9 mouse cellular contexts compared by ENCODE assay signal in the genomic region with DNA sequence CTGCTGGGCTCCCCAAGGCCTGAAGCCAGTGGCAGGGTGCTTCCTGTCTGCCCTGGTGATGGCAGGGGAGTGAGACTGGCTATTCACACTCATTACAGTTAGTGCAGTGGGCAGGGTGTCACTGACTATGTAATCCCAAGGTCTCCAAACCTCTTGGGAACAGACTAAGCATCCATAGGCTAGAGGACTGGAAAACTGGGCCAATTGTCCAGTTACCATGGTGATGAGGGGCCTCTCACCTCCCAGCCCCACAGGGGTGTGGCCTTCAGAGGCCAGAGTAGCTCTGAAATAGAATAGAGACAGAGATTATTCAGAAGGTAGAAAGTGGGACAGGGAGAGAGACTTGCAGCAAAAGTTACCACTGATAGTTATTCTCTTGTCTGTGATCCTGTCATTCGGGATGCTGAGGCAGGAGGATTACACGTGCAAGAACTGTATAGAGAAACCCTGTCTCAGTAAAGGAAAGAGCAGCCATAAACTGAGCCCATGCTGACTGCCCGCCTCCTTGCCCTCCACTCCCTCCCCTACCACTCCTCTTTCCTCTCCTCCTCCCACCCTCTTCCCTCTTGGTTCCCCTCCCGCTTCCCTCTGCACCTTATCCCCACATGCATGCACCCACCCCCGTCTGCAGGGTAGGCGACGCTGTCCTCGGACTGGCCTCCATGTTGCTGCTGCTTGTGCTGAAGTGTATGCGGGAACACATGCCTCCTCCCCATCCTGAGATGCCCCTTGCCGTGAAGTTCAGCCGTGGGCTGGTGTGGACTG. TPM values are rescaled to one million over a fixed set of nuclear protein-coding genes. Genes with fewer than 3 reads are reported as not detected.
A peak's percentile ranks its signal among the peaks of the same experiment; 100 is the strongest.
DNase-seq lines count a peak whose midpoint lies in the region; ATAC-seq and TF ChIP-seq lines count a peak whose summit lies in the region.
"Had no signal": no experiment of that assay in that cellular context is flagged by ENCODE, and none has a peak within 500 bp of the region (broad histone marks: within the 10 kb centered on the region; RNA-seq: fewer than 3 reads in every experiment).

No protein-coding gene starts in this region.

- WGBS in lung, embryonic 14.5 days = 29% methylated on average over 11 of the region's 11 CpGs
- 33% methylated on average over 11 of the region's 11 CpGs for WGBS in forebrain, embryonic 10.5 days
- WGBS in liver, embryonic 13.5 days (ENCODE audit: insufficient replicate concordance) = 28% methylated on average over 11 of the region's 11 CpGs

- DNase-seq in lung, embryonic 14.5 days = no peak
- no peak for DNase-seq in lung, postnatal 4 days
- peak; percentile 49 for DNase-seq in forebrain, embryonic 10.5 days (ENCODE audit: extremely low spot score, low spot score)
- DNase-seq in liver, embryonic 13.5 days = no peak
- DNase-seq in retina, postnatal 1 day = peak; percentile 85
- DNase-seq in adrenal gland, adult 2 months = no peak
- DNase-seq in layer of hippocampus, adult 11-12 months (ENCODE audit: low spot score) = no peak
- DNase-seq in kidney, postnatal 36 days = no peak

- peaks cover 22% of the 10 kb centered on the region; the same call in 1 of the 2 replicates for H3K36me3 ChIP-seq in lung, embryonic 14.5 days (ENCODE audit: insufficient read depth)
- H3K36me3 ChIP-seq in forebrain, embryonic 10.5 days (replicated peaks) = peaks cover 72% of the 10 kb centered on the region
- H3K36me3 ChIP-seq in liver, embryonic 13.5 days = no peaks in the 10 kb centered on the region

- H3K27me3 ChIP-seq in lung, embryonic 14.5 days (ENCODE audit: insufficient read depth, low read length) = no peaks in the 10 kb centered on the region
- no peaks in the 10 kb centered on the region for H3K27me3 ChIP-seq in forebrain, embryonic 10.5 days (ENCODE audit: poor library complexity, severe bottlenecking)
- no peaks in the 10 kb centered on the region for H3K27me3 ChIP-seq in liver, embryonic 13.5 days
- H3K27me3 ChIP-seq: embryonic facial prominence, embryonic 15.5 days had no signal

- ATAC-seq in lung, embryonic 14.5 days (ENCODE audit: insufficient read depth) = no peak; the same call in 1 of the 2 replicates
- ATAC-seq in liver, embryonic 13.5 days (ENCODE audit: low read depth) = peak; percentile 20; the same call in 1 of the 2 replicates

- H3K4me2 ChIP-seq in lung, embryonic 14.5 days = peak overlapping the region; percentile 30; the same call in 1 of the 2 replicates
- H3K4me2 ChIP-seq in liver, embryonic 13.5 days = peak overlapping the region; percentile 23; the same call in 1 of the 2 replicates
- H3K4me2 ChIP-seq: embryonic facial prominence, embryonic 15.5 days had no signal

- no peaks in the 10 kb centered on the region for H3K4me1 ChIP-seq in lung, embryonic 14.5 days (ENCODE audit: insufficient read depth)
- peaks cover 21% of the 10 kb centered on the region for H3K4me1 ChIP-seq in forebrain, embryonic 10.5 days
- H3K4me1 ChIP-seq in liver, embryonic 13.5 days (replicated peaks) = peaks cover 9% of the 10 kb centered on the region

- no peak overlapping the region for H3K27ac ChIP-seq in lung, embryonic 14.5 days (ENCODE audit: low read depth)
- peak overlapping the region; percentile 87 for H3K27ac ChIP-seq in forebrain, embryonic 10.5 days
- H3K27ac ChIP-seq in liver, embryonic 13.5 days = no peak overlapping the region
- H3K27ac ChIP-seq: embryonic facial prominence, embryonic 15.5 days had no signal

- TF ChIP-seq CTCF in lung, embryonic 14.5 days (IDR thresholded peaks at IDR 0.05; ENCODE audit: low read depth) = no peak

- H3K9ac ChIP-seq in lung, embryonic 14.5 days = no peak overlapping the region
- no peak overlapping the region for H3K9ac ChIP-seq in liver, embryonic 13.5 days
- H3K9ac ChIP-seq: embryonic facial prominence, embryonic 15.5 days had no signal

- no peaks in the 10 kb centered on the region for H3K9me3 ChIP-seq in lung, embryonic 14.5 days (ENCODE audit: low read depth, low read length)
- H3K9me3 ChIP-seq in forebrain, embryonic 10.5 days = no peaks in the 10 kb centered on the region
- H3K9me3 ChIP-seq in liver, embryonic 13.5 days (replicated peaks) = no peaks in the 10 kb centered on the region
- H3K9me3 ChIP-seq: embryonic facial prominence, embryonic 15.5 days had no signal

- H3K4me3 ChIP-seq in lung, embryonic 14.5 days (ENCODE audit: low read depth, low read length) = no peak overlapping the region
- peak overlapping the region; percentile 44 for H3K4me3 ChIP-seq in forebrain, embryonic 10.5 days
- no peak overlapping the region for H3K4me3 ChIP-seq in liver, embryonic 13.5 days (replicated peaks)
- H3K4me3 ChIP-seq: embryonic facial prominence, embryonic 15.5 days had no signal

RNA-seq across cellular contexts. Expression of gene Slc26a11, which starts 7.6 kb away (rescaled TPM):
- polyA plus RNA-seq in lung, embryonic 14.5 days (2014; fragmentation: Nextera tagmentation; extraction: Ambion mirVana) = 9.1 and 9.3 TPM in 2 replicates
- 9.6 and 10.6 TPM in 2 replicates for polyA plus RNA-seq in forebrain, embryonic 10.5 days (2016; fragmentation: Nextera tagmentation; extraction: Ambion mirVana)
- polyA plus RNA-seq in liver, embryonic 13.5 days (2015; fragmentation: Nextera tagmentation; extraction: Ambion mirVana) = 1.4 and 1.8 TPM in 2 replicates
- 1 to 10 TPM; 5.1 to 6.9 TPM for total RNA-seq in adrenal gland, adult 2 months (2021)
- polyA plus RNA-seq in adrenal gland, adult 2 months (2012; rRNA removed) = 22.6 and 26.9 TPM in 2 replicates

RNA-seq across cellular contexts. Expression of gene Sgsh, which starts 7.6 kb away (rescaled TPM):
- 7.6 and 9.5 TPM in 2 replicates for polyA plus RNA-seq in lung, embryonic 14.5 days (2014; fragmentation: Nextera tagmentation; extraction: Ambion mirVana)
- polyA plus RNA-seq in forebrain, embryonic 10.5 days (2016; fragmentation: Nextera tagmentation; extraction: Ambion mirVana) = 7.5 and 7.9 TPM in 2 replicates
- polyA plus RNA-seq in liver, embryonic 13.5 days (2015; fragmentation: Nextera tagmentation; extraction: Ambion mirVana) = 2.2 and 2.7 TPM in 2 replicates
- total RNA-seq in adrenal gland, adult 2 months (2021) = 10 to 100 TPM; 19.6 to 22.4 TPM
- 74.4 and 92.1 TPM in 2 replicates for polyA plus RNA-seq in adrenal gland, adult 2 months (2012; rRNA removed)

RNA-seq across cellular contexts. Expression of gene Rnf213, which starts 29.9 kb away (rescaled TPM):
- polyA plus RNA-seq in lung, embryonic 14.5 days (2014; fragmentation: Nextera tagmentation; extraction: Ambion mirVana) = 12.5 and 12.7 TPM in 2 replicates
- polyA plus RNA-seq in forebrain, embryonic 10.5 days (2016; fragmentation: Nextera tagmentation; extraction: Ambion mirVana) = 1.4 and 1.5 TPM in 2 replicates
- polyA plus RNA-seq in liver, embryonic 13.5 days (2015; fragmentation: Nextera tagmentation; extraction: Ambion mirVana) = 3.1 and 3.2 TPM in 2 replicates
- 10 to 100 TPM; 20.8 to 27.3 TPM for total RNA-seq in adrenal gland, adult 2 months (2021)
- polyA plus RNA-seq in adrenal gland, adult 2 months (2012; rRNA removed) = 11.4 and 12.5 TPM in 2 replicates

RNA-seq across cellular contexts. Expression of gene Card14, which starts 55.4 kb away (rescaled TPM):
- polyA plus RNA-seq in lung, embryonic 14.5 days (2014; fragmentation: Nextera tagmentation; extraction: Ambion mirVana) = not detected in 2 replicates
- polyA plus RNA-seq in forebrain, embryonic 10.5 days (2016; fragmentation: Nextera tagmentation; extraction: Ambion mirVana) = 0.04 TPM in 1 of 2 replicates, not detected in the other
- 0.20 and 0.22 TPM in 2 replicates for polyA plus RNA-seq in liver, embryonic 13.5 days (2015; fragmentation: Nextera tagmentation; extraction: Ambion mirVana)
- 1 to 10 TPM in 1 of 2 experiments, not detected in 1; 1.0 TPM for total RNA-seq in adrenal gland, adult 2 months (2021)
- 0.55 and 1.3 TPM in 2 replicates for polyA plus RNA-seq in adrenal gland, adult 2 months (2012; rRNA removed)

Comparison
In these comparisons a context has a peak if more than half of its experiments do, and no peak if none do; other contexts are left out.
1. DNase-seq: peak in forebrain, embryonic 10.5 days (single experiment) and retina, postnatal 1 day (single experiment); none in lung, embryonic 14.5 days (single experiment), lung, postnatal 4 days (0 of 2), liver, embryonic 13.5 days (single experiment), adrenal gland, adult 2 months (single experiment), layer of hippocampus, adult 11-12 months (single experiment) and kidney, postnatal 36 days (0 of 2).